ENCODE assay signal across 23 mouse cellular contexts in the genomic region with DNA sequence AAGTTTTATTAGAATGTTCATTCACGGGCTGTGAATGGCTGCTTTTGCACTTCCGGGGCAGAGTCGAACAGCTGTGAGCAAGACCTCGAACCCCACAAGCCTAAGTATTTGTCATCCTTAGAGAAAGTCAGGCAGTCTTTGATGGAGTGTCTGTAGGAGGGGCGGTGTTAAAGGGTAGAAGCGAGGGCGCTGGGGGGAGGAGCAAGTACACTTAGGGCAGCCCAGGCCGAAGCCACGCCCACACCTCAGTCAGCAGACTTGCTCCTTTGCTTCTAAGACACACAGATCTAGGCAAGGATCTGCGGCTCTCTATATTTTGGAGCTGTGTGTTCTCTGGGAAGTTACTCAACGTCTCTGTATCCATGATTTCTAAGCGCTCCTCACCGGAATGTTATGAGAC. TPM values are rescaled to one million over a fixed set of nuclear protein-coding genes. Genes with fewer than 3 reads are reported as not detected.
DNase-seq lines count a peak whose midpoint lies in the region; ATAC-seq and TF ChIP-seq lines count a peak whose summit lies in the region.
"Had no signal": no experiment of that assay in that cellular context is flagged by ENCODE, and none has a peak within 500 bp of the region (broad histone marks: within the 10 kb centered on the region; RNA-seq: fewer than 3 reads in every experiment).

No protein-coding gene starts in this region.

- ATAC-seq in forebrain, embryonic 12.5 days (ENCODE audit: low FRiP score), result peak; percentile 51; the same call in 1 of the 2 replicates
- no peak for ATAC-seq in forebrain, postnatal 0 days
- peak; percentile 49; the same call in 1 of the 2 replicates for ATAC-seq in lung, embryonic 16.5 days (ENCODE audit: low read depth)
- 0 out of 2 replicates have a peak, but pooled peaks have one; percentile 9 for ATAC-seq in limb, embryonic 13.5 days (ENCODE audit: low FRiP score, low read depth)
- ATAC-seq: activated CD4-positive, CD25-positive, alpha-beta regulatory T cell, adult 4 months; forebrain, embryonic 16.5 days; hindbrain, embryonic 16.5 days; midbrain, embryonic 13.5 days had no signal

- WGBS in forebrain, embryonic 12.5 days, result 54% methylated on average over 13 of the region's 13 CpGs
- WGBS in forebrain, postnatal 0 days, result 54% methylated on average over 13 of the region's 13 CpGs
- WGBS in lung, embryonic 16.5 days, result 44% methylated on average over 13 of the region's 13 CpGs
- WGBS in limb, embryonic 13.5 days, result 45% methylated on average over 13 of the region's 13 CpGs

- no peak overlapping the region for H3K9ac ChIP-seq in forebrain, embryonic 12.5 days
- no peak overlapping the region for H3K9ac ChIP-seq in forebrain, postnatal 0 days
- H3K9ac ChIP-seq in lung, embryonic 16.5 days (ENCODE audit: low read length), result no peak overlapping the region
- no peak overlapping the region for H3K9ac ChIP-seq in limb, embryonic 13.5 days
- H3K9ac ChIP-seq: heart, embryonic 12.5 days; liver, embryonic 14.5 days; midbrain, embryonic 13.5 days had no signal

- TF ChIP-seq CTCF in forebrain, postnatal 0 days (IDR thresholded peaks at IDR 0.05; ENCODE audit: low read depth), result no peak

- H3K36me3 ChIP-seq in forebrain, embryonic 12.5 days (replicated peaks), result no peaks in the 10 kb centered on the region
- H3K36me3 ChIP-seq in forebrain, postnatal 0 days (ENCODE audit: insufficient read depth), result no peaks in the 10 kb centered on the region
- no peaks in the 10 kb centered on the region for H3K36me3 ChIP-seq in lung, embryonic 16.5 days (ENCODE audit: control insufficient read depth, insufficient read depth, low read length)
- no peaks in the 10 kb centered on the region for H3K36me3 ChIP-seq in limb, embryonic 13.5 days
- H3K36me3 ChIP-seq: heart, embryonic 12.5 days; midbrain, embryonic 13.5 days had no signal

- no peaks in the 10 kb centered on the region for H3K9me3 ChIP-seq in forebrain, embryonic 12.5 days
- no peaks in the 10 kb centered on the region for H3K9me3 ChIP-seq in forebrain, postnatal 0 days (ENCODE audit: low read length)
- no peaks in the 10 kb centered on the region for H3K9me3 ChIP-seq in lung, embryonic 16.5 days (ENCODE audit: control insufficient read depth, low read length)
- H3K9me3 ChIP-seq in limb, embryonic 13.5 days, result no peaks in the 10 kb centered on the region
- H3K9me3 ChIP-seq: heart, embryonic 12.5 days; midbrain, embryonic 13.5 days had no signal

- no peak overlapping the region for H3K4me2 ChIP-seq in forebrain, embryonic 12.5 days
- no peak overlapping the region for H3K4me2 ChIP-seq in forebrain, postnatal 0 days (ENCODE audit: low read depth)
- no peak overlapping the region for H3K4me2 ChIP-seq in lung, embryonic 16.5 days (ENCODE audit: low read depth, low read length)
- H3K4me2 ChIP-seq in limb, embryonic 13.5 days (replicated peaks), result 0 out of 2 replicates have a peak overlapping the region, but pooled peaks have one; percentile 16
- H3K4me2 ChIP-seq: heart, embryonic 12.5 days; midbrain, embryonic 13.5 days had no signal

- DNase-seq in forebrain, postnatal 0 days, result no peak
- DNase-seq in lung, postnatal 4 days, result no peak
- DNase-seq in ZHBTc4 (ENCODE audit: low read depth, low spot score), result peak; percentile 88
- DNase-seq in left cerebral cortex, adult 11 months (ENCODE audit: low spot score), result no peak
- no peak for DNase-seq in retina, postnatal 1 day
- DNase-seq: cerebellum, adult 9-11 months; kidney, adult 8-10 months; kidney, postnatal 36 days; layer of hippocampus, adult 9-11 months; lung, postnatal 36 days; spleen, adult 18-20 months; thymus, postnatal 36 days had no signal

- H3K27me3 ChIP-seq in forebrain, embryonic 12.5 days, result peaks cover 10% of the 10 kb centered on the region; the same call in 1 of the 2 replicates
- no peaks in the 10 kb centered on the region for H3K27me3 ChIP-seq in forebrain, postnatal 0 days (ENCODE audit: insufficient read depth, low read length)
- no peaks in the 10 kb centered on the region for H3K27me3 ChIP-seq in lung, embryonic 16.5 days (ENCODE audit: control insufficient read depth, insufficient read depth, low read depth, low read length)
- H3K27me3 ChIP-seq in limb, embryonic 13.5 days, result peaks cover 18% of the 10 kb centered on the region

- H3K27ac ChIP-seq in forebrain, embryonic 12.5 days, result no peak overlapping the region
- no peak overlapping the region for H3K27ac ChIP-seq in forebrain, postnatal 0 days (ENCODE audit: low read depth, low read length)
- H3K27ac ChIP-seq in lung, embryonic 16.5 days (ENCODE audit: low read length), result no peak overlapping the region
- H3K27ac ChIP-seq in limb, embryonic 13.5 days, result no peak overlapping the region
- H3K27ac ChIP-seq: liver, embryonic 14.5 days; midbrain, embryonic 13.5 days had no signal

- no peak overlapping the region for H3K4me3 ChIP-seq in forebrain, embryonic 12.5 days (replicated peaks)
- H3K4me3 ChIP-seq in forebrain, postnatal 0 days (ENCODE audit: low read depth, low read length), result no peak overlapping the region
- H3K4me3 ChIP-seq in lung, embryonic 16.5 days (ENCODE audit: low read length), result no peak overlapping the region
- H3K4me3 ChIP-seq in limb, embryonic 13.5 days, result no peak overlapping the region
- H3K4me3 ChIP-seq: heart, embryonic 12.5 days; midbrain, embryonic 13.5 days had no signal

- no peaks in the 10 kb centered on the region for H3K4me1 ChIP-seq in forebrain, embryonic 12.5 days
- no peaks in the 10 kb centered on the region for H3K4me1 ChIP-seq in forebrain, postnatal 0 days (ENCODE audit: insufficient read depth)
- no peaks in the 10 kb centered on the region for H3K4me1 ChIP-seq in lung, embryonic 16.5 days (replicated peaks; ENCODE audit: control insufficient read depth, insufficient read depth, low read length)
- peaks cover 6% of the 10 kb centered on the region for H3K4me1 ChIP-seq in limb, embryonic 13.5 days
- H3K4me1 ChIP-seq: heart, embryonic 12.5 days; midbrain, embryonic 13.5 days had no signal

RNA-seq across cellular contexts. Expression of a gene that starts 9.9 kb away (rescaled TPM):
- polyA plus RNA-seq in forebrain, embryonic 12.5 days (2016; fragmentation: Nextera tagmentation; extraction: Ambion mirVana), result 0.23 and 0.26 TPM in 2 replicates
- 5.2 and 6.7 TPM in 2 replicates for total RNA-seq in forebrain, postnatal 0 days (2014; rRNA removed)
- polyA plus RNA-seq in forebrain, postnatal 0 days (2015; fragmentation: Nextera tagmentation; extraction: Ambion mirVana), result 1.4 and 3.5 TPM in 2 replicates
- 0.15 and 0.16 TPM in 2 replicates for polyA plus RNA-seq in lung, embryonic 16.5 days (2015; fragmentation: Nextera tagmentation; extraction: Ambion mirVana)
- 0.28 and 0.42 TPM in 2 replicates for polyA plus RNA-seq in limb, embryonic 13.5 days (2015; fragmentation: Nextera tagmentation; extraction: Ambion mirVana)
- total RNA-seq: CH12.LX had no signal
- polyA plus RNA-seq: activated CD4-positive, CD25-positive, alpha-beta regulatory T cell, adult 4 months had no signal

RNA-seq across cellular contexts. Expression of a gene that starts 20.6 kb away (rescaled TPM):
- polyA plus RNA-seq in forebrain, embryonic 12.5 days (2016; fragmentation: Nextera tagmentation; extraction: Ambion mirVana), result 0.22 TPM in 1 of 2 replicates, not detected in the other
- total RNA-seq in forebrain, postnatal 0 days (2014; rRNA removed), result not detected in 2 replicates
- 0.13 TPM in 2 replicates for polyA plus RNA-seq in forebrain, postnatal 0 days (2015; fragmentation: Nextera tagmentation; extraction: Ambion mirVana)
- polyA plus RNA-seq in lung, embryonic 16.5 days (2015; fragmentation: Nextera tagmentation; extraction: Ambion mirVana), result 4.9 and 7.0 TPM in 2 replicates
- polyA plus RNA-seq in limb, embryonic 13.5 days (2015; fragmentation: Nextera tagmentation; extraction: Ambion mirVana), result 7.8 and 9.3 TPM in 2 replicates
- total RNA-seq: adrenal gland, postnatal 36 days; CH12.LX had no signal
- polyA plus RNA-seq: activated CD4-positive, CD25-positive, alpha-beta regulatory T cell, adult 4 months; forebrain, embryonic 16.5 days; hindbrain, embryonic 16.5 days; liver, embryonic 14.5 days; midbrain, embryonic 13.5 days had no signal
